Mouse (Mus musculus) spleen, adult 2 months (tissue): Measurements from ENCODE around the gene Ttc9.

Source experiments
- CTCF ChIP-seq: fragments of 200-500 bp; IDR thresholded peaks from 2 replicates; pipeline ENCODE4 v1.5.1; 2011; ENCODE audit warnings: mild to moderate bottlenecking, inconsistent platforms; ENCODE audit not compliant: insufficient read depth, insufficient read length, insufficient replicate concordance; ENCODE audit errors: extremely low read depth
- POLR2A ChIP-seq: fragments of 200-500 bp; IDR thresholded peaks from 2 replicates; pipeline ENCODE4 v1.6.1; 2011; ENCODE audit warnings: low read depth, low read length, inconsistent platforms

GRCm38 (mm10) chr12:81686406-81687117 is 55.5 kb downstream of the Ttc9 start:
- TF ChIP-seq CTCF = no peak
- TF ChIP-seq POLR2A = no peak
